Mouse (Mus musculus): Measurements from ENCODE around the gene Dusp22. TPM values are rescaled to one million over a fixed set of nuclear protein-coding genes. Genes with fewer than 3 reads are reported as not detected.

Gene Dusp22
- polyA plus RNA-seq, 1 experiment from 2014 or later, result 12.9 TPM

GRCm38 (mm10) chr13:30666537-30666936 lies 6.7 kb downstream of the Dusp22 start:
- 93% methylated on average over 10 of the region's 10 CpGs for WGBS
- H3K4me2 ChIP-seq (ENCODE audit: low read depth, low read length), result no peak overlapping the region
- no peak overlapping the region for H3K4me3 ChIP-seq (ENCODE audit: low read length)
- H3K27me3 ChIP-seq (replicated peaks; ENCODE audit: control insufficient read depth, insufficient read depth, low read length), result no peaks in the 10 kb centered on the region
- no peaks in the 10 kb centered on the region for H3K9me3 ChIP-seq (ENCODE audit: control insufficient read depth, low read length)
- H3K9ac ChIP-seq (ENCODE audit: low read depth, low read length), result no peak overlapping the region
- H3K4me1 ChIP-seq (ENCODE audit: control insufficient read depth, insufficient read depth, low read length), result no peaks in the 10 kb centered on the region
- H3K27ac ChIP-seq (ENCODE audit: low read length), result no peak overlapping the region
- no peak for ATAC-seq
- no peaks in the 10 kb centered on the region for H3K36me3 ChIP-seq (ENCODE audit: control insufficient read depth, insufficient read depth, low read length)

- WGBS, result 91% methylated on average over 5 of the region's 5 CpGs
Observed at GRCm38 (mm10) chr13:30668301-30668700, 8.5 kb downstream of the Dusp22 start.

GRCm38 (mm10) chr13:30669277-30669676 lies 9.5 kb downstream of the Dusp22 start:
- Histone ChIP-seq H3K9ac (ENCODE audit: low read depth, low read length) (no peak overlapping the region), H3K4me1 (ENCODE audit: control insufficient read depth, insufficient read depth, low read length) (no peaks in the 10 kb centered on the region), H3K9me3 (ENCODE audit: control insufficient read depth, low read length) (no peaks in the 10 kb centered on the region), H3K27ac (ENCODE audit: low read length) (no peak overlapping the region), H3K4me2 (ENCODE audit: low read depth, low read length) (no peak overlapping the region), H3K27me3 (replicated peaks; ENCODE audit: control insufficient read depth, insufficient read depth, low read length) (no peaks in the 10 kb centered on the region), H3K4me3 (ENCODE audit: low read length) (no peak overlapping the region), H3K36me3 (ENCODE audit: control insufficient read depth, insufficient read depth, low read length) (no peaks in the 10 kb centered on the region)
- WGBS, result 90% methylated on average over 3 of the region's 3 CpGs
- no peak for ATAC-seq

More at GRCm38 (mm10) chr13:30668301-30668700, 8.5 kb downstream of the Dusp22 start:
- Histone ChIP-seq H3K9ac (ENCODE audit: low read depth, low read length) (no peak overlapping the region), H3K9me3 (ENCODE audit: control insufficient read depth, low read length) (no peaks in the 10 kb centered on the region), H3K27ac (ENCODE audit: low read length) (no peak overlapping the region), H3K4me1 (ENCODE audit: control insufficient read depth, insufficient read depth, low read length) (no peaks in the 10 kb centered on the region), H3K4me3 (ENCODE audit: low read length) (no peak overlapping the region), H3K4me2 (ENCODE audit: low read depth, low read length) (no peak overlapping the region), H3K27me3 (replicated peaks; ENCODE audit: control insufficient read depth, insufficient read depth, low read length) (no peaks in the 10 kb centered on the region), H3K36me3 (ENCODE audit: control insufficient read depth, insufficient read depth, low read length) (no peaks in the 10 kb centered on the region)
- no peak for ATAC-seq

- no peaks in the 10 kb centered on the region for H3K36me3 ChIP-seq (ENCODE audit: control insufficient read depth, insufficient read depth, low read length)
- no peak overlapping the region for H3K4me3 ChIP-seq (ENCODE audit: low read length)
- 87% methylated on average over 5 of the region's 5 CpGs for WGBS
- no peak for ATAC-seq
- no peak overlapping the region for H3K4me2 ChIP-seq (ENCODE audit: low read depth, low read length)
- H3K9ac ChIP-seq (ENCODE audit: low read depth, low read length), result no peak overlapping the region
- no peaks in the 10 kb centered on the region for H3K9me3 ChIP-seq (ENCODE audit: control insufficient read depth, low read length)
- no peak overlapping the region for H3K27ac ChIP-seq (ENCODE audit: low read length)
- no peaks in the 10 kb centered on the region for H3K27me3 ChIP-seq (replicated peaks; ENCODE audit: control insufficient read depth, insufficient read depth, low read length)
- no peaks in the 10 kb centered on the region for H3K4me1 ChIP-seq (ENCODE audit: control insufficient read depth, insufficient read depth, low read length)
Observed at GRCm38 (mm10) chr13:30673878-30674277, 14.1 kb downstream of the Dusp22 start.

- Histone ChIP-seq H3K27me3 (replicated peaks; ENCODE audit: control insufficient read depth, insufficient read depth, low read length) (no peaks in the 10 kb centered on the region), H3K4me2 (ENCODE audit: low read depth, low read length) (no peak overlapping the region), H3K36me3 (ENCODE audit: control insufficient read depth, insufficient read depth, low read length) (no peaks in the 10 kb centered on the region), H3K4me1 (ENCODE audit: control insufficient read depth, insufficient read depth, low read length) (no peaks in the 10 kb centered on the region), H3K27ac (ENCODE audit: low read length) (no peak overlapping the region), H3K4me3 (ENCODE audit: low read length) (no peak overlapping the region), H3K9me3 (ENCODE audit: control insufficient read depth, low read length) (no peaks in the 10 kb centered on the region), H3K9ac (ENCODE audit: low read depth, low read length) (no peak overlapping the region)
- 93% methylated on average over 5 of the region's 5 CpGs for WGBS
- ATAC-seq, result no peak
Observed at GRCm38 (mm10) chr13:30678822-30679221, 19.0 kb downstream of the Dusp22 start.

- Histone ChIP-seq H3K9ac (ENCODE audit: low read depth, low read length) (no peak overlapping the region), H3K4me3 (ENCODE audit: low read length) (no peak overlapping the region), H3K27ac (ENCODE audit: low read length) (no peak overlapping the region), H3K9me3 (ENCODE audit: control insufficient read depth, low read length) (no peaks in the 10 kb centered on the region), H3K27me3 (replicated peaks; ENCODE audit: control insufficient read depth, insufficient read depth, low read length) (no peaks in the 10 kb centered on the region), H3K4me1 (ENCODE audit: control insufficient read depth, insufficient read depth, low read length) (no peaks in the 10 kb centered on the region), H3K36me3 (ENCODE audit: control insufficient read depth, insufficient read depth, low read length) (no peaks in the 10 kb centered on the region), H3K4me2 (ENCODE audit: low read depth, low read length) (no peak overlapping the region)
- ATAC-seq, result no peak
- WGBS, result 75% methylated on average over 4 of the region's 4 CpGs
Observed at GRCm38 (mm10) chr13:30681866-30682265, 22.1 kb downstream of the Dusp22 start.

GRCm38 (mm10) chr13:30682328-30682727 lies 22.5 kb downstream of the Dusp22 start:
- ATAC-seq, result no peak
- Histone ChIP-seq H3K9ac (ENCODE audit: low read depth, low read length) (no peak overlapping the region), H3K4me1 (ENCODE audit: control insufficient read depth, insufficient read depth, low read length) (no peaks in the 10 kb centered on the region), H3K36me3 (ENCODE audit: control insufficient read depth, insufficient read depth, low read length) (no peaks in the 10 kb centered on the region), H3K9me3 (ENCODE audit: control insufficient read depth, low read length) (no peaks in the 10 kb centered on the region), H3K27me3 (replicated peaks; ENCODE audit: control insufficient read depth, insufficient read depth, low read length) (no peaks in the 10 kb centered on the region), H3K4me3 (ENCODE audit: low read length) (no peak overlapping the region), H3K4me2 (ENCODE audit: low read depth, low read length) (no peak overlapping the region), H3K27ac (ENCODE audit: low read length) (no peak overlapping the region)
- 89% methylated on average over 3 of the region's 3 CpGs for WGBS

- Histone ChIP-seq H3K9ac (ENCODE audit: low read depth, low read length) (no peak overlapping the region), H3K4me2 (ENCODE audit: low read depth, low read length) (no peak overlapping the region), H3K9me3 (ENCODE audit: control insufficient read depth, low read length) (no peaks in the 10 kb centered on the region), H3K4me1 (ENCODE audit: control insufficient read depth, insufficient read depth, low read length) (no peaks in the 10 kb centered on the region), H3K27me3 (replicated peaks; ENCODE audit: control insufficient read depth, insufficient read depth, low read length) (no peaks in the 10 kb centered on the region), H3K36me3 (ENCODE audit: control insufficient read depth, insufficient read depth, low read length) (no peaks in the 10 kb centered on the region), H3K27ac (ENCODE audit: low read length) (no peak overlapping the region), H3K4me3 (ENCODE audit: low read length) (no peak overlapping the region)
- WGBS, result 63% methylated on average over 6 of the region's 6 CpGs
- ATAC-seq, result no peak
Observed at GRCm38 (mm10) chr13:30684614-30685122, 24.9 kb downstream of the Dusp22 start.

GRCm38 (mm10) chr13:30685957-30686356 lies 26.2 kb downstream of the Dusp22 start:
- Histone ChIP-seq H3K4me2 (ENCODE audit: low read depth, low read length) (no peak overlapping the region), H3K36me3 (ENCODE audit: control insufficient read depth, insufficient read depth, low read length) (no peaks in the 10 kb centered on the region), H3K4me3 (ENCODE audit: low read length) (no peak overlapping the region), H3K27me3 (replicated peaks; ENCODE audit: control insufficient read depth, insufficient read depth, low read length) (no peaks in the 10 kb centered on the region), H3K9ac (ENCODE audit: low read depth, low read length) (no peak overlapping the region), H3K9me3 (ENCODE audit: control insufficient read depth, low read length) (no peaks in the 10 kb centered on the region), H3K4me1 (ENCODE audit: control insufficient read depth, insufficient read depth, low read length) (no peaks in the 10 kb centered on the region), H3K27ac (ENCODE audit: low read length) (no peak overlapping the region)
- WGBS, result 68% methylated on average over 2 of the region's 2 CpGs
- no peak for ATAC-seq

- Histone ChIP-seq H3K9ac (ENCODE audit: low read depth, low read length) (no peak overlapping the region), H3K27me3 (replicated peaks; ENCODE audit: control insufficient read depth, insufficient read depth, low read length) (no peaks in the 10 kb centered on the region), H3K4me2 (ENCODE audit: low read depth, low read length) (no peak overlapping the region), H3K9me3 (ENCODE audit: control insufficient read depth, low read length) (no peaks in the 10 kb centered on the region), H3K36me3 (ENCODE audit: control insufficient read depth, insufficient read depth, low read length) (no peaks in the 10 kb centered on the region), H3K4me1 (ENCODE audit: control insufficient read depth, insufficient read depth, low read length) (no peaks in the 10 kb centered on the region), H3K27ac (ENCODE audit: low read length) (no peak overlapping the region), H3K4me3 (ENCODE audit: low read length) (no peak overlapping the region)
- WGBS, result 94% methylated on average over 12 of the region's 12 CpGs
- no peak for ATAC-seq
Observed at GRCm38 (mm10) chr13:30688035-30688616, 28.3 kb downstream of the Dusp22 start.

Measured in intestine, embryonic 16.5 days (tissue).